ENCODE assay signal across 12 mouse cellular contexts in genomic region chr3:127453738-127454137, GRCm38 (mm10). TPM values are rescaled to one million over a fixed set of nuclear protein-coding genes. Genes with fewer than 3 reads are reported as not detected.
A peak's percentile ranks its signal among the peaks of the same experiment; 100 is the strongest.
DNase-seq lines count a peak whose midpoint lies in the region; ATAC-seq and TF ChIP-seq lines count a peak whose summit lies in the region.
"Had no signal": no experiment of that assay in that cellular context is flagged by ENCODE, and none has a peak within 500 bp of the region (broad histone marks: within the 10 kb centered on the region; RNA-seq: fewer than 3 reads in every experiment).

No protein-coding gene starts in this region.

- WGBS in kidney, embryonic 14.5 days = 82% methylated on average over 4 of the region's 4 CpGs
- 75% methylated on average over 4 of the region's 4 CpGs for WGBS in midbrain, postnatal 0 days
- 81% methylated on average over 4 of the region's 4 CpGs for WGBS in midbrain, embryonic 15.5 days

- H3K36me3 ChIP-seq in kidney, embryonic 14.5 days (ENCODE audit: control insufficient read depth, insufficient read depth, low read length) = no peaks in the 10 kb centered on the region
- H3K36me3 ChIP-seq in midbrain, postnatal 0 days (ENCODE audit: insufficient read depth, low read length) = no peaks in the 10 kb centered on the region
- H3K36me3 ChIP-seq in midbrain, embryonic 15.5 days (replicated peaks) = no peaks in the 10 kb centered on the region
- H3K36me3 ChIP-seq: intestine, embryonic 15.5 days had no signal

- H3K27me3 ChIP-seq in kidney, embryonic 14.5 days (ENCODE audit: control insufficient read depth, insufficient read depth, low read length) = no peaks in the 10 kb centered on the region
- H3K27me3 ChIP-seq in midbrain, postnatal 0 days (ENCODE audit: insufficient read depth, low read length) = no peaks in the 10 kb centered on the region
- H3K27me3 ChIP-seq in midbrain, embryonic 15.5 days (replicated peaks) = no peaks in the 10 kb centered on the region
- H3K27me3 ChIP-seq: intestine, embryonic 15.5 days had no signal

- H3K27ac ChIP-seq in kidney, embryonic 14.5 days (ENCODE audit: low read depth, low read length) = no peak overlapping the region
- H3K27ac ChIP-seq in midbrain, postnatal 0 days (ENCODE audit: low read depth, low read length) = no peak overlapping the region
- H3K27ac ChIP-seq in midbrain, embryonic 15.5 days = no peak overlapping the region
- H3K27ac ChIP-seq: intestine, embryonic 15.5 days had no signal

- no peak for ATAC-seq in kidney, embryonic 14.5 days (ENCODE audit: low FRiP score, low TSS enrichment)
- ATAC-seq in midbrain, postnatal 0 days (ENCODE audit: low FRiP score) = no peak
- no peak for ATAC-seq in midbrain, embryonic 15.5 days (replicated peaks)
- ATAC-seq: intestine, embryonic 15.5 days had no signal

- peak; percentile 29 to 30 for DNase-seq in cerebellum, postnatal 10 days
- DNase-seq in cerebellum, adult 9-10 months = no peak
- peak; percentile 32 for DNase-seq in kidney, postnatal 10 days
- DNase-seq in midbrain, postnatal 0 days (ENCODE audit: low spot score) = peak; percentile 30
- no peak for DNase-seq in urinary bladder, postnatal 25 days (ENCODE audit: low spot score)
- no peak for DNase-seq in embryo, embryonic 10.5 days (ENCODE audit: low spot score)
- DNase-seq: cerebellum, postnatal 36 days; layer of hippocampus, postnatal 36 days had no signal

- H3K4me3 ChIP-seq in kidney, embryonic 14.5 days (ENCODE audit: low read length) = no peak overlapping the region
- H3K4me3 ChIP-seq in midbrain, postnatal 0 days (ENCODE audit: low read depth, low read length) = no peak overlapping the region
- H3K4me3 ChIP-seq in midbrain, embryonic 15.5 days = no peak overlapping the region
- H3K4me3 ChIP-seq: intestine, embryonic 15.5 days; megakaryocyte, embryonic 14.5 days had no signal

- peak; percentile 60 for TF ChIP-seq CTCF in midbrain, postnatal 0 days (IDR thresholded peaks at IDR 0.05)

- H3K9me3 ChIP-seq in kidney, embryonic 14.5 days (ENCODE audit: control insufficient read depth, low read length) = no peaks in the 10 kb centered on the region
- no peaks in the 10 kb centered on the region for H3K9me3 ChIP-seq in midbrain, postnatal 0 days (ENCODE audit: low read length)
- no peaks in the 10 kb centered on the region for H3K9me3 ChIP-seq in midbrain, embryonic 15.5 days
- H3K9me3 ChIP-seq: intestine, embryonic 15.5 days; megakaryocyte, embryonic 14.5 days had no signal

- no peaks in the 10 kb centered on the region for H3K4me1 ChIP-seq in kidney, embryonic 14.5 days (ENCODE audit: control insufficient read depth, insufficient read depth, low read length)
- no peaks in the 10 kb centered on the region for H3K4me1 ChIP-seq in midbrain, postnatal 0 days (ENCODE audit: insufficient read depth, low read length)
- no peaks in the 10 kb centered on the region for H3K4me1 ChIP-seq in midbrain, embryonic 15.5 days
- H3K4me1 ChIP-seq: intestine, embryonic 15.5 days; megakaryocyte, embryonic 14.5 days had no signal

- H3K9ac ChIP-seq in kidney, embryonic 14.5 days (ENCODE audit: low read depth, low read length) = no peak overlapping the region
- no peak overlapping the region for H3K9ac ChIP-seq in midbrain, postnatal 0 days (replicated peaks; ENCODE audit: low read length, poor library complexity, severe bottlenecking)
- no peak overlapping the region for H3K9ac ChIP-seq in midbrain, embryonic 15.5 days
- H3K9ac ChIP-seq: intestine, embryonic 15.5 days had no signal

- no peak overlapping the region for H3K4me2 ChIP-seq in kidney, embryonic 14.5 days (replicated peaks; ENCODE audit: low read depth, low read length)
- H3K4me2 ChIP-seq in midbrain, postnatal 0 days (ENCODE audit: low read depth, low read length, poor library complexity, severe bottlenecking) = no peak overlapping the region
- H3K4me2 ChIP-seq in midbrain, embryonic 15.5 days = no peak overlapping the region
- H3K4me2 ChIP-seq: intestine, embryonic 15.5 days had no signal

RNA-seq across cellular contexts. Expression of gene Ank2, which starts 45.4 kb away (rescaled TPM):
- 8.8 and 11.5 TPM in 2 replicates for polyA plus RNA-seq in kidney, embryonic 14.5 days (2014; fragmentation: Nextera tagmentation; extraction: Ambion mirVana)
- 623 and 716 TPM in 2 replicates for total RNA-seq in midbrain, postnatal 0 days (2014; rRNA removed)
- polyA plus RNA-seq in midbrain, postnatal 0 days (2015; fragmentation: Nextera tagmentation; extraction: Ambion mirVana) = 155 and 200 TPM in 2 replicates
- polyA plus RNA-seq in midbrain, embryonic 15.5 days (2015; fragmentation: Nextera tagmentation; extraction: Ambion mirVana) = 192 and 216 TPM in 2 replicates

Comparison
In these comparisons a context has a peak if more than half of its experiments do, and no peak if none do; other contexts are left out.
1. DNase-seq: peak in cerebellum, postnatal 10 days (2 of 2), kidney, postnatal 10 days (single experiment) and midbrain, postnatal 0 days (single experiment); none in cerebellum, adult 9-10 months (single experiment), urinary bladder, postnatal 25 days (single experiment) and embryo, embryonic 10.5 days (single experiment).
2. RNA of gene Ank2, which starts 45.4 kb away (polyA plus RNA-seq): 192 to 216 TPM in midbrain, embryonic 15.5 days and 155 to 200 TPM in midbrain, postnatal 0 days; 8.8 to 11.5 TPM in kidney, embryonic 14.5 days; every median in the first group is over 10 times any median in the second.